Mouse (Mus musculus) ES-E14 (cell line): Measurements from ENCODE around the gene Gramd1b. TPM values are rescaled to one million over a fixed set of nuclear protein-coding genes. Genes with fewer than 3 reads are reported as not detected.

Experiments used
- DNase-seq: peaks from one replicate; pipeline ENCODE4 v3.0.0-alpha.2; 2013; ENCODE audit warnings: low read depth, low spot score
- H3K27ac ChIP-seq: 2 replicates; pipeline ENCODE4 v1.5.1; 2012; ENCODE audit warnings: low read depth, mild to moderate bottlenecking, low read length, moderate library complexity, mixed read lengths; ENCODE audit not compliant: poor library complexity, insufficient read depth, severe bottlenecking
- H3K36me3 ChIP-seq: 2 replicates; pipeline ENCODE4 v1.6.1; 2012; ENCODE audit warnings: mild to moderate bottlenecking, low read length, moderate library complexity, mixed read lengths; ENCODE audit not compliant: control insufficient read depth, poor library complexity, insufficient read depth, severe bottlenecking
- H3K4me1 ChIP-seq, 2 experiments: fragments of 150-350 bp in 1 of 2; sonication (generic) in 1 of 2; 2 replicates each; pipeline ENCODE4 v1.6.1; 2012; ENCODE audit warnings: low read length in 2 of 2, mild to moderate bottlenecking in 1 of 2, mixed read lengths in 1 of 2; ENCODE audit not compliant: control insufficient read depth in 2 of 2, insufficient read depth in 2 of 2, poor library complexity in 1 of 2
- H3K4me3 ChIP-seq, 2 experiments: fragments of 150-350 bp in 1 of 2; sonication (generic) in 1 of 2; 2 replicates each; pipeline ENCODE4 v1.5.1; 2012; ENCODE audit warnings: low read length in 2 of 2, low read depth in 1 of 2, mild to moderate bottlenecking in 1 of 2, mixed read lengths in 1 of 2; ENCODE audit not compliant: insufficient read depth in 1 of 2, poor library complexity in 1 of 2, severe bottlenecking in 1 of 2
- H3K9ac ChIP-seq: 2 replicates; pipeline ENCODE4 v1.6.1; 2012; ENCODE audit warnings: low read depth, mild to moderate bottlenecking, low read length, mixed read lengths; ENCODE audit not compliant: poor library complexity, insufficient read depth, severe bottlenecking
- H3K9me3 ChIP-seq: fragments of 150-350 bp; sonication (generic); 2 replicates; pipeline ENCODE4 v1.6.1; 2012; ENCODE audit warnings: low read depth, mild to moderate bottlenecking, low read length; ENCODE audit not compliant: control insufficient read depth, insufficient read depth
- CHD2 ChIP-seq: IDR thresholded peaks from 2 replicates; pipeline ENCODE4 v1.6.1; 2014; ENCODE audit warnings: mild to moderate bottlenecking, low read depth, low read length, inconsistent platforms
- HCFC1 ChIP-seq: IDR thresholded peaks from 2 replicates; pipeline ENCODE4 v1.6.1; 2012; ENCODE audit warnings: low read length, inconsistent platforms, borderline replicate concordance; ENCODE audit not compliant: insufficient read depth
- MAFK ChIP-seq: IDR thresholded peaks from 2 replicates; pipeline ENCODE4 v1.6.1; 2014; ENCODE audit warnings: mild to moderate bottlenecking, low read depth, low read length, inconsistent platforms; ENCODE audit not compliant: insufficient read depth
- ZC3H11A ChIP-seq: IDR thresholded peaks from 2 replicates; pipeline ENCODE4 v1.6.1; 2012; ENCODE audit warnings: low read depth, mild to moderate bottlenecking, inconsistent platforms, low read length, borderline replicate concordance
- ZNF384 ChIP-seq: IDR thresholded peaks from 2 replicates; pipeline ENCODE4 v1.6.1; 2012; ENCODE audit warnings: low read depth, low read length, inconsistent platforms
- in situ Hi-C, 2 experiments: fragments of 600-800 bp; cut with MboI; formaldehyde crosslinking; loops; one replicate each; pipeline ENCODE4 v1.15.1; 2025; ENCODE audit warnings: low sequenced_read_pairs in 2 of 2, inconsistent platforms in 1 of 2; ENCODE audit not compliant: unreplicated experiment in 2 of 2
- total RNA-seq: library from RNA; depleted of rRNA; stranded (reverse); fragments of 300-350 nt; gene quantifications from 2 replicates; pipeline ENCODE4 v1.2.3, GENCODE M21; 2012

Gene Gramd1b
- total RNA-seq, 1 experiment = 24.1 TPM

GRCm38 (mm10) chr9:40324826-40325225 is 206.4 kb downstream of the Gramd1b start:
- no peak overlapping the region for H3K4me3 ChIP-seq
- in situ Hi-C loops = no loop called here
- H3K4me1 ChIP-seq = peaks cover 5 to 6% of the 10 kb centered on the region in 2 experiments; a peak in 2 of 4 replicates
- no peak for DNase-seq
- TF ChIP-seq HCFC1 (no peak), CHD2 (no peak), ZC3H11A (no peak), MAFK (no peak), ZNF384 (no peak)
- no peaks in the 10 kb centered on the region for H3K9me3 ChIP-seq
- H3K27ac ChIP-seq = no peak overlapping the region
- H3K36me3 ChIP-seq = peaks cover 9% of the 10 kb centered on the region; the same call in 1 of the 2 replicates
- no peak overlapping the region for H3K9ac ChIP-seq

GRCm38 (mm10) chr9:40324232-40324792 is 206.9 kb downstream of the Gramd1b start:
- no peak for DNase-seq
- Histone ChIP-seq H3K4me3 (no peak overlapping the region), H3K4me1 (peaks cover 5 to 6% of the 10 kb centered on the region in 2 experiments; a peak in 2 of 4 replicates), H3K36me3 (peaks cover 11% of the 10 kb centered on the region; the same call in 1 of the 2 replicates), H3K9me3 (no peaks in the 10 kb centered on the region), H3K9ac (no peak overlapping the region), H3K27ac (no peak overlapping the region)
- in situ Hi-C loops = no loop called here
- TF ChIP-seq HCFC1 = no peak
- no peak for TF ChIP-seq ZNF384
- no peak for TF ChIP-seq MAFK
- no peak for TF ChIP-seq CHD2
- no peak for TF ChIP-seq ZC3H11A

- Histone ChIP-seq H3K9ac (no peak overlapping the region), H3K4me1 (peaks cover 5 to 6% of the 10 kb centered on the region in 2 experiments; a peak in 2 of 4 replicates), H3K4me3 (no peak overlapping the region), H3K27ac (no peak overlapping the region), H3K9me3 (no peaks in the 10 kb centered on the region), H3K36me3 (peaks cover 11% of the 10 kb centered on the region; the same call in 1 of the 2 replicates)
- TF ChIP-seq ZNF384 = no peak
- TF ChIP-seq CHD2 = no peak
- no peak for TF ChIP-seq HCFC1
- TF ChIP-seq ZC3H11A = no peak
- no peak for TF ChIP-seq MAFK
- DNase-seq = no peak
- in situ Hi-C loops = no loop called here
Measured at GRCm38 (mm10) chr9:40323773-40324172, 207.4 kb downstream of the Gramd1b start.

GRCm38 (mm10) chr9:40323171-40323570 is 208.0 kb downstream of the Gramd1b start:
- Histone ChIP-seq H3K9ac (no peak overlapping the region), H3K27ac (no peak overlapping the region), H3K4me3 (no peak overlapping the region), H3K9me3 (no peaks in the 10 kb centered on the region), H3K4me1 (peaks cover 5 to 6% of the 10 kb centered on the region in 2 experiments; a peak in 2 of 4 replicates), H3K36me3 (peaks cover 9% of the 10 kb centered on the region; the same call in 1 of the 2 replicates)
- in situ Hi-C loops = no loop called here
- TF ChIP-seq ZNF384 (no peak), HCFC1 (no peak), CHD2 (no peak)
- DNase-seq = no peak
